Mouse (Mus musculus) CD4-positive, CD25-positive, alpha-beta regulatory T cell, adult 4 months (primary cell): Measurements from ENCODE around the gene Ccdc54. TPM values are rescaled to one million over a fixed set of nuclear protein-coding genes. Genes with fewer than 3 reads are reported as not detected.

Experiments
- ATAC-seq: one replicate; pipeline ENCODE4 v1.8.0; 2017
- polyA plus RNA-seq, 2 experiments: library from polyadenylated mRNA; unstranded; fragments of 100-300 nt; shearing (Covaris generic); gene quantifications; one replicate each; pipeline ENCODE4 v1.2.1; 2017

The Ccdc54 gene
- polyA plus RNA-seq, result not detected

- ATAC-seq, result no peak
Observed at GRCm38 (mm10) chr16:50591054-50591453, at the start of gene Ccdc54. Ccdc54 (minus strand) TSS chr16:50591154.

GRCm38 (mm10) chr16:50632585-50632984, 41.6 kb upstream of the Ccdc54 start:
- ATAC-seq, result no peak

- no peak for ATAC-seq
Observed at GRCm38 (mm10) chr16:50615569-50615968, 24.6 kb upstream of the Ccdc54 start.

GRCm38 (mm10) chr16:50612944-50613343, 22.0 kb upstream of the Ccdc54 start:
- no peak for ATAC-seq

- no peak for ATAC-seq
Observed at GRCm38 (mm10) chr16:50610580-50610979, 19.6 kb upstream of the Ccdc54 start.

GRCm38 (mm10) chr16:50607776-50608562, 17.0 kb upstream of the Ccdc54 start:
- no peak for ATAC-seq

GRCm38 (mm10) chr16:50604826-50605225, 13.9 kb upstream of the Ccdc54 start:
- no peak for ATAC-seq

GRCm38 (mm10) chr16:50601947-50602346, 11.0 kb upstream of the Ccdc54 start:
- ATAC-seq, result no peak

- no peak for ATAC-seq
Observed at GRCm38 (mm10) chr16:50600665-50601064, 9.7 kb upstream of the Ccdc54 start.

GRCm38 (mm10) chr16:50596679-50597078, 5.7 kb upstream of the Ccdc54 start:
- ATAC-seq, result no peak

- ATAC-seq, result no peak
Observed at GRCm38 (mm10) chr16:50596171-50596570, 5.2 kb upstream of the Ccdc54 start.

- no peak for ATAC-seq
Observed at GRCm38 (mm10) chr16:50594876-50595275, 3.9 kb upstream of the Ccdc54 start.

GRCm38 (mm10) chr16:50593361-50593760, 2.4 kb upstream of the Ccdc54 start:
- no peak for ATAC-seq

- no peak for ATAC-seq
Observed at GRCm38 (mm10) chr16:50589574-50590151, 1.3 kb downstream of the Ccdc54 start.

- no peak for ATAC-seq
Observed at GRCm38 (mm10) chr16:50588191-50588590, 2.8 kb downstream of the Ccdc54 start.

- ATAC-seq, result no peak
Observed at GRCm38 (mm10) chr16:50587139-50587538, 3.8 kb downstream of the Ccdc54 start.

- ATAC-seq, result no peak
Observed at GRCm38 (mm10) chr16:50578361-50578760, 12.6 kb downstream of the Ccdc54 start.

- ATAC-seq, result no peak
Observed at GRCm38 (mm10) chr16:50572557-50572956, 18.4 kb downstream of the Ccdc54 start.

GRCm38 (mm10) chr16:50559163-50559771, 31.7 kb downstream of the Ccdc54 start:
- no peak for ATAC-seq

GRCm38 (mm10) chr16:50553828-50554227, 37.1 kb downstream of the Ccdc54 start:
- ATAC-seq, result no peak

- ATAC-seq, result no peak
Observed at GRCm38 (mm10) chr16:50551871-50552528, 39.0 kb downstream of the Ccdc54 start.

GRCm38 (mm10) chr16:50550927-50551326, 40.0 kb downstream of the Ccdc54 start:
- ATAC-seq, result no peak
